Mouse (Mus musculus): Measurements from ENCODE around the gene Gm47841.

Gm47841 gene

GRCm38 (mm10) chr15:101075150-101075549 is 28.0 kb upstream of the Gm47841 start:
- intact Hi-C loops (cut with DNase I): no loop called here

GRCm38 (mm10) chr15:101074067-101074466 is 26.9 kb upstream of the Gm47841 start:
- intact Hi-C loops (cut with DNase I): loop anchor here (5.0 kb wide), 1 partner anchor 38 kb away; no protein-coding TSS in a partner anchor

GRCm38 (mm10) chr15:101072736-101073135 is 25.5 kb upstream of the Gm47841 start:
- intact Hi-C loops (cut with DNase I): loop anchor here (5.0 kb wide), 1 partner anchor 40 kb away; no protein-coding TSS in a partner anchor

- intact Hi-C loops (cut with DNase I): loop anchor here (5.0 kb wide), 1 partner anchor 42 kb away; no protein-coding TSS in a partner anchor
Observed at GRCm38 (mm10) chr15:101070762-101071161, 23.6 kb upstream of the Gm47841 start.

GRCm38 (mm10) chr15:101069641-101070190 is 22.5 kb upstream of the Gm47841 start:
- intact Hi-C loops (cut with DNase I): loop anchor here (5.0 kb wide), 1 partner anchor 43 kb away; no protein-coding TSS in a partner anchor

GRCm38 (mm10) chr15:101068671-101069070 is 21.5 kb upstream of the Gm47841 start:
- intact Hi-C loops (cut with DNase I): no loop called here

- intact Hi-C loops (cut with DNase I): no loop called here
Observed at GRCm38 (mm10) chr15:101068029-101068428, 20.8 kb upstream of the Gm47841 start.

- intact Hi-C loops (cut with DNase I): no loop called here
Observed at GRCm38 (mm10) chr15:101066920-101067696, 19.9 kb upstream of the Gm47841 start.

- intact Hi-C loops (cut with DNase I): no loop called here
Observed at GRCm38 (mm10) chr15:101066364-101066847, 19.2 kb upstream of the Gm47841 start.

GRCm38 (mm10) chr15:101065069-101065468 is 17.9 kb upstream of the Gm47841 start:
- intact Hi-C loops (cut with DNase I): no loop called here

GRCm38 (mm10) chr15:101060280-101060852 is 13.2 kb upstream of the Gm47841 start:
- intact Hi-C loops (cut with DNase I): no loop called here

GRCm38 (mm10) chr15:101059570-101060279 is 12.5 kb upstream of the Gm47841 start:
- intact Hi-C loops (cut with DNase I): loop anchor here (5.0 kb wide), 1 partner anchor 58 kb away; the partner anchor contains the start of gene Ankrd33

GRCm38 (mm10) chr15:101056225-101056624 is 9.0 kb upstream of the Gm47841 start:
- intact Hi-C loops (cut with DNase I): loop anchor here (5.0 kb wide), 1 partner anchor 61 kb away; the partner anchor contains the start of gene Ankrd33

- intact Hi-C loops (cut with DNase I): no loop called here
Observed at GRCm38 (mm10) chr15:101054541-101054940, 7.3 kb upstream of the Gm47841 start.

- intact Hi-C loops (cut with DNase I): no loop called here
Observed at GRCm38 (mm10) chr15:101053832-101054459, 6.7 kb upstream of the Gm47841 start.

GRCm38 (mm10) chr15:101052560-101053501 is 5.6 kb upstream of the Gm47841 start:
- intact Hi-C loops (cut with DNase I): no loop called here

GRCm38 (mm10) chr15:101051869-101052268 is 4.7 kb upstream of the Gm47841 start:
- intact Hi-C loops (cut with DNase I): no loop called here

GRCm38 (mm10) chr15:101048338-101048896 is 1.2 kb upstream of the Gm47841 start:
- intact Hi-C loops (cut with DNase I): loop anchor here (5.0 kb wide), 1 partner anchor 291 kb away; no protein-coding TSS in a partner anchor

- intact Hi-C loops (cut with DNase I): loop anchor here (5.0 kb wide), 1 partner anchor 289 kb away; no protein-coding TSS in a partner anchor
Observed at GRCm38 (mm10) chr15:101046527-101047193, 537 bp downstream of the Gm47841 start.

Data from adrenal gland (tissue).